Mouse (Mus musculus) erythroblast, embryonic 14.5 days (primary cell): ENCODE results near the gene Cep152.

ENCODE experiments used
- GATA1 ChIP-seq: IDR thresholded peaks from 2 replicates; pipeline ENCODE4 v1.6.1; 2012; ENCODE audit warnings: low read length, inconsistent platforms, mixed read lengths
- TAL1 ChIP-seq: IDR thresholded peaks from 3 replicates; pipeline ENCODE4 v1.6.1; 2012; ENCODE audit warnings: low read length, inconsistent platforms, mixed read lengths

GRCm38 (mm10) chr2:125615440-125615839 lies 9.5 kb downstream of the Cep152 start:
- no peak for TF ChIP-seq GATA1
- TF ChIP-seq TAL1, result no peak
